Mouse (Mus musculus) limb, embryonic 14.5 days (tissue): ENCODE results near the gene Taok1. TPM values are rescaled to one million over a fixed set of nuclear protein-coding genes. Genes with fewer than 3 reads are reported as not detected.

Experiments used
- ATAC-seq: fragments of 200-750 bp; cut with Nextera tagmentation; 2 replicates; pipeline ENCODE4 v1.8.0; 2017; ENCODE audit warnings: low read depth, moderate number of reproducible peaks, moderate TSS enrichment; ENCODE audit not compliant: low FRiP score
- DNase-seq: peaks from one replicate; pipeline ENCODE4 v3.0.0-alpha.2; 2015; ENCODE audit warnings: low spot score
- H3K27ac ChIP-seq: fragments of 300-500 bp; sonication (generic); replicated peaks from 2 replicates; pipeline ENCODE4 v1.5.1; 2014; ENCODE audit warnings: low read depth, mild to moderate bottlenecking, low read length, moderate library complexity, mixed read lengths
- H3K27me3 ChIP-seq: fragments of 300-500 bp; sonication (generic); 2 replicates; pipeline ENCODE4 v1.6.1; 2014; ENCODE audit warnings: low read length, mixed read lengths; ENCODE audit not compliant: control insufficient read depth, insufficient read depth
- H3K36me3 ChIP-seq: fragments of 300-500 bp; sonication (generic); 2 replicates; pipeline ENCODE4 v1.6.1; 2014; ENCODE audit warnings: mild to moderate bottlenecking, low read length, moderate library complexity, mixed read lengths; ENCODE audit not compliant: control insufficient read depth, insufficient read depth
- H3K4me1 ChIP-seq: fragments of 300-500 bp; sonication (generic); 2 replicates; pipeline ENCODE4 v1.6.1; 2014; ENCODE audit warnings: antibody characterized with exemption, low read length, mixed read lengths; ENCODE audit not compliant: control insufficient read depth, insufficient read depth
- H3K4me2 ChIP-seq: fragments of 300-500 bp; sonication (generic); replicated peaks from 2 replicates; pipeline ENCODE4 v1.6.1; 2014; ENCODE audit warnings: low read depth, mild to moderate bottlenecking, low read length, moderate library complexity; ENCODE audit not compliant: severe bottlenecking
- H3K4me3 ChIP-seq: fragments of 300-500 bp; sonication (generic); replicated peaks from 2 replicates; pipeline ENCODE4 v1.5.1; 2014; ENCODE audit warnings: low read length
- H3K9ac ChIP-seq: fragments of 300-500 bp; sonication (generic); 2 replicates; pipeline ENCODE4 v1.6.1; 2014; ENCODE audit warnings: mild to moderate bottlenecking, low read depth, low read length, moderate library complexity; ENCODE audit not compliant: severe bottlenecking
- H3K9me3 ChIP-seq: fragments of 300-500 bp; sonication (generic); 2 replicates; pipeline ENCODE4 v1.6.1; 2016; ENCODE audit warnings: low read length; ENCODE audit not compliant: control insufficient read depth
- POLR2A ChIP-seq: fragments of 200-500 bp; IDR thresholded peaks from 2 replicates; pipeline ENCODE4 v1.8.0; 2012; ENCODE audit warnings: inconsistent platforms, mild to moderate bottlenecking, moderate library complexity, borderline replicate concordance; ENCODE audit not compliant: insufficient read depth, insufficient read length; ENCODE audit errors: extremely low read depth
- WGBS: fragments of 180-500 bp; shearing (Covaris S2); extraction: QIAGEN DNeasy Blood & Tissue Kit; methylation state at CpG from one replicate; pipeline ENCODE4 v1.1.7; 2014; 5-methylcytosine and 5-hydroxymethylcytosine counted together
- polyA plus RNA-seq, 2 experiments: library from polyadenylated mRNA; depleted of rRNA in 1 of 2; stranded (reverse) in 1 of 2; unstranded in 1 of 2; fragments of >200 nt; fragmentation: Nextera tagmentation in 1 of 2; extraction: Ambion mirVana in 1 of 2; gene quantifications; 2 replicates each; pipeline versions ENCODE4 v1.2.1 to v1.2.3; 2012 to 2014

Taok1 gene
- polyA plus RNA-seq, 2 experiments = 11.8 to 19.2 TPM

DNA sequence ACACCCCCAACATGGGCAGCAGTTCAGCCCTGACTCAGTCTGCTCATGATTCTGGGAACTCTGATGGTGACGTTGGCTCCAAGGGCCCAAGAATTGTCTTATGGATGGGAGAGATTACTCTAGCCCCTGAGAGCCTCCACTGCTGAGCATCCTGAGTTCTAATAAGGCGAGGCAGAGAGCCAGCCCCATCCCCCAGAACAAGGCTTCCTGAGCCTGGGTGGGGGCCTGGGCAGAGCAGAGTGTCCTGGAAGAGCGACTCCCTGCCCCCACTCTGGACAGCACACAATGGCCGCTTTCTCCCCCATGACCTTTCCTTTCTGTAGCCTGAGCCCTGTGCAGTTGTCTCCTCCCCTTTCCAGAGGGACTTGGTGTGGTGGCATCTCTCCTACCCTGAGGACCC lies 109.8 kb downstream of the Taok1 start:
- peaks cover 25% of the 10 kb centered on the region for H3K4me1 ChIP-seq
- no peak overlapping the region for H3K27ac ChIP-seq
- peak overlapping the region; percentile 28; the same call in 1 of the 2 replicates for H3K9ac ChIP-seq
- no peak overlapping the region for H3K4me3 ChIP-seq
- ATAC-seq = no peak
- H3K9me3 ChIP-seq = no peaks in the 10 kb centered on the region
- peaks cover 36% of the 10 kb centered on the region for H3K36me3 ChIP-seq
- no peak for DNase-seq
- H3K27me3 ChIP-seq = no peaks in the 10 kb centered on the region
- no peak for TF ChIP-seq POLR2A
- WGBS = 53% methylated on average over 4 of the region's 4 CpGs
- H3K4me2 ChIP-seq = no peak overlapping the region

DNA sequence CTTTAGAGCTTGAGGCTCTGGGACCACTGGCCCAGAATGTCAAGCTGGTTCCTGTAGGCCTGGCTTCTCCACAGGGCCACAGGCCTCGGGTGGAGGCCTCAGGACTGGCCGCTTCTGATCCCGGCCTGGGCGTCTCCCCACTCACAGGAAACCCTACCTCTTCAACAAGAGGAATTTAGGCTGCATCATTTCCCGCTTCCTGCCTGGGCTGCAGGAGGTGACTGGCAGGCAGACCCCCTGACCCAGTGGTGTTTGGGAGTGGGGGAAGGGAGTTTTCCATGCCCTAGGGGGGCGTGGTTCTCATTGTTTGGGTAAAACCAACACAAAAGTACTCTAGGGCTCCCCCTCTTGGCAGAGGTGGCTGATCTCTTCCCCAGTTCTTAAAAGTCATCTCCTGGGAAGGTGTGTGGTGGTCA lies 110.3 kb downstream of the Taok1 start:
- Histone ChIP-seq H3K4me2 (no peak overlapping the region), H3K9ac (no peak overlapping the region), H3K36me3 (peaks cover 31% of the 10 kb centered on the region), H3K27ac (peak overlapping the region; percentile 63; the same call in 1 of the 2 replicates), H3K27me3 (no peaks in the 10 kb centered on the region), H3K4me3 (no peak overlapping the region), H3K4me1 (peaks cover 29% of the 10 kb centered on the region), H3K9me3 (no peaks in the 10 kb centered on the region)
- DNase-seq (peak; percentile 66), ATAC-seq (no peak)
- WGBS = 17% methylated on average over 6 of the region's 6 CpGs
- no peak for TF ChIP-seq POLR2A

DNA sequence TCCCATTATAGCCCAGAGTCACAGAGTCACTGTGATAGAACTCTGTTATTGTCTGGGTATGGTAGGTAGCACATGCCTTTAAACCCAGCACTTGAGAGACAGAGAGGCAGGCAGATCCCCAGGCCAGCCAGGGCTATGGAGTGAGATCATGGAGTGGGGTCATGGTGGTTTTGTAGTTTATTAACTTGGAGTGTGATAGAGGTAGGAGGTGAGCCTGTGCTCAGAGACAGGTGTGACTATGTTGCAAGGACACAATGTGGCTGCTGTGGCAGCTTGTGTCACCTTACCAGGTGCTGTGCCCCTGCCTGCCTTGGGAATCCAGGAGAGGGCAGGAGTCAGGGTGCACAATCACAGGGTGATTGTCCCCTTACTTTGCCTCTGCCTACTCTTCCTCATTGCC lies 112.1 kb downstream of the Taok1 start:
- Histone ChIP-seq H3K27ac (no peak overlapping the region), H3K4me1 (peaks cover 36% of the 10 kb centered on the region), H3K27me3 (no peaks in the 10 kb centered on the region), H3K9ac (no peak overlapping the region), H3K9me3 (no peaks in the 10 kb centered on the region), H3K4me2 (0 out of 2 replicates have a peak overlapping the region, but pooled peaks have one; percentile 3), H3K36me3 (peaks cover 17% of the 10 kb centered on the region), H3K4me3 (no peak overlapping the region)
- no peak for TF ChIP-seq POLR2A
- DNase-seq (no peak), ATAC-seq (no peak)

- no peak for ATAC-seq
- Histone ChIP-seq H3K27ac (peak overlapping the region; percentile 80; the same call in 1 of the 2 replicates), H3K27me3 (no peaks in the 10 kb centered on the region), H3K4me1 (peaks cover 40% of the 10 kb centered on the region), H3K9me3 (no peaks in the 10 kb centered on the region), H3K4me3 (peak overlapping the region; percentile 76), H3K36me3 (peaks cover 10% of the 10 kb centered on the region), H3K4me2 (peak overlapping the region; percentile 90), H3K9ac (no peak overlapping the region)
- no peak for DNase-seq
- WGBS = 81% methylated on average over 6 of the region's 6 CpGs
- TF ChIP-seq POLR2A = no peak
Measured at GRCm38 (mm10) chr11:77494782-77495181, 112.8 kb downstream of the Taok1 start.

DNA sequence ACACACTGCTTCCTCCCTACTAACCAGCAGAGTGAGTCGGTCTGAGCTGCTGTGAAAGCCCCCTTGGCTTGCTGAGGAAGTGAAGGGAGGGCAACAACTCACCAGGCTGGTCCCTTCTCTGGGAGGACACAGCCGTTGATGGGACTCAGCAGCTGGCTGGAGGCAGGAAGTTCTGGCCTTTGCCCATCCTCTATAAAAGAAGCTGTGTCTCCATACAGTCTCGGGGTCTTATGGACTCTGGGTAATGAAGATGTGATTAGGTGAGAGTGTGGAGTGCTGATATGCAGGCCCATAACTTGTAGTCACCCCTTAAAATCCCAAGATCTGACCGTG lies 113.3 kb downstream of the Taok1 start:
- no peaks in the 10 kb centered on the region for H3K27me3 ChIP-seq
- no peak for TF ChIP-seq POLR2A
- H3K36me3 ChIP-seq = peaks cover 5% of the 10 kb centered on the region
- no peak for DNase-seq
- no peaks in the 10 kb centered on the region for H3K9me3 ChIP-seq
- 17% methylated on average over 4 of the region's 4 CpGs for WGBS
- peaks cover 40% of the 10 kb centered on the region for H3K4me1 ChIP-seq
- peak overlapping the region; percentile 88 for H3K9ac ChIP-seq
- ATAC-seq = no peak
- peak overlapping the region; percentile 90 for H3K4me2 ChIP-seq
- peak overlapping the region; percentile 80; the same call in 1 of the 2 replicates for H3K27ac ChIP-seq
- peak overlapping the region; percentile 76 for H3K4me3 ChIP-seq
